23 mouse cellular contexts compared by ENCODE assay signal in the genomic region with DNA sequence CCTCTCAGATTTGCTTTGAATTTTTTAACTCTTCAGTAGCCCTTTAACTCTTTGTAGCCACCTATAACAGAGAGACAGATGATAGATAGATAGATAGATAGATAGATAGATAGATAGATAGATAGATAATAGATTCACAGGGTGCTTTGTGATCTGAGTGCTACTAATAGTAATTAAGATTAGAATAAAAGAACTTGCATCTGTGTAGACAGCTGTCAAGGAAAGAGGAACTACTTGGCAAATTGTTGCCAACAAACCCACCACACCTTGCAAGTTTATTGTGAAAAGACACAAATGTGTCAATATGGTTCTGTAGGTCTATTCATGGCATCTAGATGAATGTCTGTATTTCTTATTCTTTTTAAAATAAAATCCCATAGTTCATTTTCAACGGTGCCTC. TPM values are rescaled to one million over a fixed set of nuclear protein-coding genes. Genes with fewer than 3 reads are reported as not detected.
DNase-seq lines count a peak whose midpoint lies in the region; ATAC-seq and TF ChIP-seq lines count a peak whose summit lies in the region.
"Had no signal": no experiment of that assay in that cellular context is flagged by ENCODE, and none has a peak within 500 bp of the region (broad histone marks: within the 10 kb centered on the region; RNA-seq: fewer than 3 reads in every experiment).

No protein-coding gene starts in this region.

- no peak for TF ChIP-seq EP300 in liver, postnatal 0 days (IDR thresholded peaks at IDR 0.05; ENCODE audit: low read depth)

- no peak for TF ChIP-seq POLR2A in bone marrow, adult 2 months (IDR thresholded peaks at IDR 0.05; ENCODE audit: borderline replicate concordance, control insufficient read depth, low read depth, low read length)

- H3K36me3 ChIP-seq in liver, postnatal 0 days (replicated peaks; ENCODE audit: insufficient read depth, low read length): no peaks in the 10 kb centered on the region
- H3K36me3 ChIP-seq in macrophage (ENCODE audit: inconsistent target): no peaks in the 10 kb centered on the region
- H3K36me3 ChIP-seq: embryonic facial prominence, embryonic 12.5 days; forebrain, embryonic 15.5 days; heart, embryonic 12.5 days; hindbrain, embryonic 15.5 days had no signal

- H3K4me2 ChIP-seq in liver, postnatal 0 days (ENCODE audit: low read depth, low read length): no peak overlapping the region
- H3K4me2 ChIP-seq: embryonic facial prominence, embryonic 12.5 days; forebrain, embryonic 15.5 days; heart, embryonic 12.5 days; hindbrain, embryonic 15.5 days had no signal

- H3K4me1 ChIP-seq in liver, postnatal 0 days (ENCODE audit: insufficient read depth): no peaks in the 10 kb centered on the region
- H3K4me1 ChIP-seq in bone marrow, adult 2 months (ENCODE audit: control insufficient read depth, insufficient read depth, low read length): peaks cover 2% of the 10 kb centered on the region
- H3K4me1 ChIP-seq: embryonic facial prominence, embryonic 12.5 days; forebrain, embryonic 15.5 days; heart, embryonic 12.5 days; hindbrain, embryonic 15.5 days had no signal

- no peak overlapping the region for H3K4me3 ChIP-seq in liver, postnatal 0 days (ENCODE audit: low read depth, low read length)
- H3K4me3 ChIP-seq in bone marrow, adult 2 months (replicated peaks; ENCODE audit: control insufficient read depth, low read depth, low read length): no peak overlapping the region
- no peak overlapping the region for H3K4me3 ChIP-seq in macrophage (ENCODE audit: inconsistent target)
- H3K4me3 ChIP-seq: embryonic facial prominence, embryonic 12.5 days; forebrain, embryonic 15.5 days; heart, adult 2 months; heart, embryonic 12.5 days; hindbrain, embryonic 15.5 days had no signal

- 71% methylated on average over 1 of the region's 1 CpGs for WGBS in liver, postnatal 0 days (ENCODE audit: insufficient replicate concordance)
- WGBS in bone marrow, adult 2 months: 48% methylated on average over 1 of the region's 1 CpGs
- 64% methylated on average over 1 of the region's 1 CpGs for WGBS in macrophage (ENCODE audit: missing documents)

- no peaks in the 10 kb centered on the region for H3K27me3 ChIP-seq in liver, postnatal 0 days (ENCODE audit: insufficient read depth, low read length)
- H3K27me3 ChIP-seq: CH12.LX; embryonic facial prominence, embryonic 12.5 days; forebrain, embryonic 15.5 days; heart, embryonic 12.5 days; hindbrain, embryonic 15.5 days had no signal

- no peak for DNase-seq in liver, postnatal 0 days
- no peak for DNase-seq in liver
- DNase-seq in kidney, adult 8-10 months: no peak
- DNase-seq in layer of hippocampus, adult 9-10 months (ENCODE audit: low spot score): no peak
- no peak for DNase-seq in embryo, embryonic 11 days
- DNase-seq: adrenal gland, adult 8-10 months; adrenal gland, postnatal 36 days; cerebellum, adult 11-12 months; cerebellum, adult 9-11 months; gastrocnemius, postnatal 10 days; heart, adult 2 months; heart, postnatal 36 days had no signal

- ATAC-seq in liver, postnatal 0 days: no peak
- ATAC-seq: forebrain, embryonic 15.5 days; intestine, postnatal 0 days had no signal

- H3K9me3 ChIP-seq in liver, postnatal 0 days (ENCODE audit: low read length): 0 out of 2 replicates have a peak, but pooled peaks cover 3% of the 10 kb centered on the region
- H3K9me3 ChIP-seq: forebrain, embryonic 15.5 days; hindbrain, embryonic 15.5 days had no signal

- peak overlapping the region; percentile 71 for H3K27ac ChIP-seq in liver, postnatal 0 days (ENCODE audit: low read depth)
- peak overlapping the region; percentile 81 for H3K27ac ChIP-seq in bone marrow, adult 2 months (ENCODE audit: control insufficient read depth, insufficient read depth, low read depth, low read length, poor library complexity)
- peak overlapping the region; percentile 83 for H3K27ac ChIP-seq in macrophage
- H3K27ac ChIP-seq: embryonic facial prominence, embryonic 12.5 days; forebrain, embryonic 15.5 days; heart, adult 2 months; hindbrain, embryonic 15.5 days had no signal

- no peaks in the 10 kb centered on the region for H3K79me2 ChIP-seq in macrophage (ENCODE audit: inconsistent target)

- no peak overlapping the region for H3K9ac ChIP-seq in liver, postnatal 0 days (replicated peaks)
- H3K9ac ChIP-seq: embryonic facial prominence, embryonic 12.5 days; forebrain, embryonic 15.5 days; heart, embryonic 12.5 days; hindbrain, embryonic 15.5 days had no signal

- no peak for TF ChIP-seq CTCF in liver, postnatal 0 days (IDR thresholded peaks at IDR 0.05; ENCODE audit: low read depth)
- no peak for TF ChIP-seq CTCF in bone marrow, adult 2 months (IDR thresholded peaks at IDR 0.05; ENCODE audit: control insufficient read depth, insufficient read depth, low read length)

RNA-seq across cellular contexts. Expression of a gene that starts 6.6 kb away (rescaled TPM):
- 9.0 and 10.4 TPM in 2 replicates for polyA plus RNA-seq in liver, postnatal 0 days (2015; fragmentation: Nextera tagmentation; extraction: Ambion mirVana)
- 18.2 and 44.1 TPM in 2 replicates for polyA plus RNA-seq in bone marrow, adult 2 months (2011; ENCODE audit: insufficient read depth, insufficient read length, low replicate concordance, missing spikeins)
- 1 to 10 TPM in 5 of 26 experiments, under 1 TPM in 4, not detected in 17; 0.58 to 2.7 (median 1.1) TPM for total RNA-seq in macrophage (2018; cell fraction: chromatin; rRNA removed)
- 1 to 10 TPM in 2 of 26 experiments, under 1 TPM in 17, not detected in 7; 0.11 to 1.1 (median 0.52) TPM for total RNA-seq in macrophage (2018; cell fraction: cytosol; rRNA removed)
- 1 to 10 TPM in 6 of 26 experiments, under 1 TPM in 7, not detected in 13; 0.46 to 4.4 (median 1.00) TPM for total RNA-seq in macrophage (2018; cell fraction: nucleus; rRNA removed)
- polyA plus RNA-seq in macrophage (2018): 0.26 to 0.79 TPM (median 0.56 TPM) in 3 replicates
- polyA plus RNA-seq: embryonic facial prominence, embryonic 12.5 days; forebrain, embryonic 11.5 days; forebrain, embryonic 15.5 days; hindbrain, embryonic 11.5 days; hindbrain, embryonic 15.5 days; intestine, postnatal 0 days had no signal

RNA-seq across cellular contexts. Expression of a gene that starts 21.2 kb away (rescaled TPM):
- polyA plus RNA-seq in liver, postnatal 0 days (2015; fragmentation: Nextera tagmentation; extraction: Ambion mirVana): 0.36 and 0.41 TPM in 2 replicates
- polyA plus RNA-seq in bone marrow, adult 2 months (2011; ENCODE audit: insufficient read depth, insufficient read length, low replicate concordance, missing spikeins): not detected in 2 replicates
- total RNA-seq in macrophage (2018; cell fraction: chromatin; rRNA removed): 1 to 10 TPM in 2 of 26 experiments, under 1 TPM in 1, not detected in 23; 0.49 to 6.0 (median 1.0) TPM
- under 1 TPM in 19 of 26 experiments, not detected in 7; 0.11 to 0.67 (median 0.24) TPM for total RNA-seq in macrophage (2018; cell fraction: cytosol; rRNA removed)
- 1 to 10 TPM in 5 of 26 experiments, under 1 TPM in 7, not detected in 14; 0.43 to 5.2 (median 0.76) TPM for total RNA-seq in macrophage (2018; cell fraction: nucleus; rRNA removed)
- 0.47 to 0.68 TPM in 2 of 3 replicates, not detected in the other for polyA plus RNA-seq in macrophage (2018)
- total RNA-seq: adrenal gland, adult 8-10 months; adrenal gland, postnatal 36 days; CH12.LX; gastrocnemius, postnatal 10 days; gastrocnemius, postnatal 4 days; heart, adult 2 months; heart, postnatal 36 days had no signal
- polyA plus RNA-seq: embryonic facial prominence, embryonic 12.5 days; forebrain, embryonic 11.5 days; heart, adult 2 months; heart, embryonic 12.5 days; hindbrain, embryonic 11.5 days had no signal

RNA-seq across cellular contexts. Expression of a gene that starts 42.4 kb away (rescaled TPM):
- polyA plus RNA-seq in liver, postnatal 0 days (2015; fragmentation: Nextera tagmentation; extraction: Ambion mirVana): 18.0 and 18.7 TPM in 2 replicates
- 23.0 and 75.4 TPM in 2 replicates for polyA plus RNA-seq in bone marrow, adult 2 months (2011; ENCODE audit: insufficient read depth, insufficient read length, low replicate concordance, missing spikeins)
- total RNA-seq in macrophage (2018; cell fraction: chromatin; rRNA removed): 1,000 to 10,000 TPM in 14 of 26 experiments, 100 to 1,000 TPM in 12; 552 to 2,008 (median 1,011) TPM
- total RNA-seq in macrophage (2018; cell fraction: cytosol; rRNA removed): 100 to 1,000 TPM; 224 to 730 (median 474) TPM
- 1,000 to 10,000 TPM in 21 of 26 experiments, 100 to 1,000 TPM in 5; 780 to 1,818 (median 1,207) TPM for total RNA-seq in macrophage (2018; cell fraction: nucleus; rRNA removed)
- 372 to 843 TPM (median 791 TPM) in 3 replicates for polyA plus RNA-seq in macrophage (2018)

RNA-seq across cellular contexts. Expression of a gene that starts 48.6 kb away (rescaled TPM):
- polyA plus RNA-seq in liver, postnatal 0 days (2015; fragmentation: Nextera tagmentation; extraction: Ambion mirVana): 26.1 and 29.1 TPM in 2 replicates
- 7.5 and 18.2 TPM in 2 replicates for polyA plus RNA-seq in bone marrow, adult 2 months (2011; ENCODE audit: insufficient read depth, insufficient read length, low replicate concordance, missing spikeins)
- 10 to 100 TPM in 17 of 26 experiments, 1 to 10 TPM in 9; 3.0 to 37.0 (median 17.2) TPM for total RNA-seq in macrophage (2018; cell fraction: chromatin; rRNA removed)
- 10 to 100 TPM in 17 of 26 experiments, 1 to 10 TPM in 9; 6.9 to 18.6 (median 12.3) TPM for total RNA-seq in macrophage (2018; cell fraction: cytosol; rRNA removed)
- 10 to 100 TPM in 12 of 26 experiments, 1 to 10 TPM in 14; 3.2 to 29.1 (median 9.8) TPM for total RNA-seq in macrophage (2018; cell fraction: nucleus; rRNA removed)
- 9.6 to 14.7 TPM (median 12.1 TPM) in 3 replicates for polyA plus RNA-seq in macrophage (2018)

RNA-seq across cellular contexts. Expression of a gene that starts 49.1 kb away (rescaled TPM):
- polyA plus RNA-seq in liver, postnatal 0 days (2015; fragmentation: Nextera tagmentation; extraction: Ambion mirVana): 0.97 and 1.7 TPM in 2 replicates
- 2.4 and 4.4 TPM in 2 replicates for polyA plus RNA-seq in bone marrow, adult 2 months (2011; ENCODE audit: insufficient read depth, insufficient read length, low replicate concordance, missing spikeins)
- 1 to 10 TPM in 9 of 26 experiments, not detected in 17; 1.3 to 2.3 (median 1.5) TPM for total RNA-seq in macrophage (2018; cell fraction: chromatin; rRNA removed)
- 1 to 10 TPM in 2 of 26 experiments, under 1 TPM in 24; 0.21 to 1.2 (median 0.51) TPM for total RNA-seq in macrophage (2018; cell fraction: cytosol; rRNA removed)
- total RNA-seq in macrophage (2018; cell fraction: nucleus; rRNA removed): 1 to 10 TPM in 7 of 26 experiments, under 1 TPM in 7, not detected in 12; 0.59 to 2.0 (median 1.1) TPM
- 0.43 to 0.62 TPM (median 0.55 TPM) in 3 replicates for polyA plus RNA-seq in macrophage (2018)
- polyA plus RNA-seq: embryonic facial prominence, embryonic 12.5 days; hindbrain, embryonic 11.5 days had no signal
